Mouse (Mus musculus): ENCODE measurements around the gene Rora.

GRCm38 (mm10) chr9:69021482-69021881, 367.9 kb downstream of the Rora start:
- no peak for TF ChIP-seq CTCF (conservative IDR thresholded peaks at IDR 0.05; ENCODE audit: low read length)
- TF ChIP-seq NANOG (IDR thresholded peaks at IDR 0.05; ENCODE audit: borderline replicate concordance, low read length) = no peak

All from E14TG2a.4 (cell line).